Mouse (Mus musculus) thymus, adult 2 months (tissue): ENCODE data around the gene Krtap12-1.

ENCODE experiments used
- CTCF ChIP-seq: fragments of 200-500 bp; IDR thresholded peaks from 2 replicates; pipeline ENCODE4 v1.5.1; 2012; ENCODE audit warnings: mild to moderate bottlenecking, control low read depth, low read length, moderate library complexity, borderline replicate concordance; ENCODE audit not compliant: control insufficient read depth, poor library complexity, insufficient read depth; ENCODE audit errors: extremely low read depth
- POLR2A ChIP-seq: fragments of 200-500 bp; IDR thresholded peaks from 2 replicates; pipeline ENCODE4 v1.6.1; 2012; ENCODE audit warnings: mild to moderate bottlenecking, low read length, control low read depth, moderate library complexity; ENCODE audit not compliant: control insufficient read depth, poor library complexity, insufficient read depth; ENCODE audit errors: extremely low read depth

DNA sequence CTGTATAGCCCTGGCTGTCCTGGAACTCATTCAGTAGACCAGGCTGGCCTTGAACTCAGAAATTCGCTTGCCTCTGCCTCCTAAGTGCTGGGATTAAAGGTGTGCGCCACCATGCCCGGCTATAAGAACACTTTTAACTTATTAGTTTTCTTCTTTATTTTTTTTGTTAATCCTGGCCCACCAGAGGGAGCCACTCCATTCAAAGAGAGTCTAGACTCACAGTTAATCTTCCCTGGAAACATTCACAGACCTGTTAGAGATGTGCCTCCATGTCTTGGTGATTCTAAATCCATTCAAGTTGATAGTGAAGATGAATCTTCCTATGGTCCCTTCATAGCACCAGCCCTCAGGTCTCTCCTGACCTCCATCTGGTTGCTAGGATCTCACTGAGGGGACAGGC lies 10.6 kb upstream of the Krtap12-1 start:
- TF ChIP-seq CTCF (no peak), POLR2A (no peak)
